Comparison of ENCODE assay signal across 8 mouse cellular contexts in genomic region chr14:72602521-72603193, GRCm38 (mm10).
A peak's percentile ranks its signal among the peaks of the same experiment; 100 is the strongest.
DNase-seq lines count a peak whose midpoint lies in the region; ATAC-seq lines count a peak whose summit lies in the region.

No protein-coding gene starts in this region.

- 2% methylated on average over 20 of the region's 20 CpGs for WGBS in intestine, embryonic 14.5 days

- H3K36me3 ChIP-seq in intestine, embryonic 14.5 days (ENCODE audit: control insufficient read depth, insufficient read depth, low read length): peaks cover 8% of the 10 kb centered on the region

- peak; percentile 92 for ATAC-seq in intestine, embryonic 14.5 days (replicated peaks; ENCODE audit: low FRiP score, low TSS enrichment, low read depth)
- ATAC-seq in megakaryocyte progenitor cell, adult 5-6 weeks (replicated peaks; ENCODE audit: poor library complexity): peak; percentile 79

- peak overlapping the region; percentile 66 for H3K4me2 ChIP-seq in intestine, embryonic 14.5 days (ENCODE audit: low read length)

- H3K9me3 ChIP-seq in intestine, embryonic 14.5 days (ENCODE audit: control insufficient read depth, low read length): no peaks in the 10 kb centered on the region

- peak overlapping the region; percentile 63 for H3K9ac ChIP-seq in intestine, embryonic 14.5 days (ENCODE audit: low read length)

- peak overlapping the region; percentile 66 for H3K4me3 ChIP-seq in intestine, embryonic 14.5 days (ENCODE audit: low read depth, low read length)

- no peaks in the 10 kb centered on the region for H3K27me3 ChIP-seq in intestine, embryonic 14.5 days (replicated peaks; ENCODE audit: control insufficient read depth, insufficient read depth, low read length)

- peak; percentile 85 for DNase-seq in adrenal gland, adult 8-10 months
- peak; percentile 90 for DNase-seq in embryo, embryonic 11.5 days (ENCODE audit: low read depth, low spot score)
- DNase-seq in gastrocnemius, postnatal 36 days: peak; percentile 71 to 87
- DNase-seq in intestine, embryonic 14.5 days (ENCODE audit: low spot score): peak; percentile 89
- peak; percentile 91 to 94 for DNase-seq in left cerebral cortex, postnatal 10 days (ENCODE audit: extremely low spot score in 1 of 2, low spot score in 2 of 2)
- DNase-seq in right cerebral cortex, postnatal 10 days (ENCODE audit: low spot score in 2 of 2): peak; percentile 95 to 96
- DNase-seq in urinary bladder, postnatal 14 days (ENCODE audit: low spot score): peak; percentile 92

- intact Hi-C loops in gastrocnemius, postnatal 36 days (cut with DNase I): no loop called here
- intact Hi-C loops in left cerebral cortex, postnatal 10 days (cut with DNase I): loop anchor here (10.0 kb wide), 1 partner anchor 382 kb away; no protein-coding TSS in a partner anchor

- H3K4me1 ChIP-seq in intestine, embryonic 14.5 days (replicated peaks; ENCODE audit: control insufficient read depth, insufficient read depth, low read length): peaks cover 8% of the 10 kb centered on the region

- peak overlapping the region; percentile 81 for H3K27ac ChIP-seq in intestine, embryonic 14.5 days (ENCODE audit: low read depth)

Comparison
In these comparisons a context has a peak if more than half of its experiments do, and no peak if none do; other contexts are left out.
1. Peak in every context shown above with its lines: DNase-seq, ATAC-seq, H3K4me3 ChIP-seq and H3K27ac ChIP-seq.